Mouse (Mus musculus) cerebellum, adult 8-10 months (tissue): Measurements from ENCODE around the gene Mapk8ip1.
A peak's percentile ranks its signal among the peaks of the same experiment; 100 is the strongest.

Source experiments
- DNase-seq: peaks from one replicate; pipeline ENCODE4 v3.0.0; 2022

The Mapk8ip1 gene

DNA sequence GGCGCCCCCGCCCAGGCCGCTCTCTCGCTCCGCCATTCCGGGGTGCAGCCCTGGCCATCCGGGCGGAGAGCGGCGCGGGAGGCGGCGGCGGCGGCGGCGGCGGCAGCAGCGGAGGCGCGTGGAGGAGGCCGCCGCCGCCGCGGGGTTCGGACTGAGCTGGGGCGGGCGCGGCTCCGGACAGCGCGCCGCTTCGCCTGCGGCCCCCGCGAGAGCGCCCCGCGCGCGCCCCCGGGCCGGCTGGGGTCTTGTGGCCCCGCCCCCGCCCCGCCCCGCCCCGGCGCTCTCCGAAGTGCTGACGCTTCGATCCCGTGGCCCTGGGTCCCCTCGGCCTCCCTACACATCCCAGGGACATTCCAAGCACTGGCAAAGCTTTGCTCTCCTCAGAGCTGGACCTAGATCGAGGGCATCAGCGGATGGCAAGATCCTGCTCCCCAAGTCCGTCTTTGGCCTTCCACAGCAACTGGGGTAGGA lies at the start of gene Mapk8ip1:
Mapk8ip1 (minus strand) TSS at position 173 of the 471 bp plus-strand sequence.
- DNase-seq = no peak

DNA sequence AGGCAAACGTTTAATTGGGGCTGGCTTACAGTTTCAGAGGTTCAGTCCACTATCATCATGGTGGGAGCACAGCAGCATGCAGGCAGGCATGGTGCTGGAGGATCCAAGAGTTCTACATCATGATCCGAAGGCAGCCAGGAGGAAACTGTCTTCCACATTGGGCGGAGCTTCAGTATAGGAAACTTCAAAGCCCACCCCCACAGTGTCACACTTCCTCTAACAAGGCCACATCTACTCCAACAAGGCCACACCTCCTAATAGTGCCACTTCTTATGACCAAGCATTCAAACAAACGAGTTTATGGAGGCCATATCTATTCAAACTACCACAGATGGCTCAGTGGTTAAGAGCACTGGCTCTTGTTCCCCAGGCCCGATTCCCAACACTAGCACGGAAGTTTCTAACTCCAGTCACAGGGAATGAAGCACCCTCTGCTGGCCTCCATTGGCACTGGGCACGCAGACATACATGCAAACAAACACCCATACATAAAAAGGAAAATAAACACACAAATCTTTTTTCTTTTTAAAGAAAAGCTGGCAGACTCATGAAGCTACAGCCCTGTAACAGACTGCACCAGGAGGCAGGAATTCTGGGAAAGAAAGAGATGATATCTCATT lies 46.2 kb upstream of the Mapk8ip1 start:
- DNase-seq = no peak

DNA sequence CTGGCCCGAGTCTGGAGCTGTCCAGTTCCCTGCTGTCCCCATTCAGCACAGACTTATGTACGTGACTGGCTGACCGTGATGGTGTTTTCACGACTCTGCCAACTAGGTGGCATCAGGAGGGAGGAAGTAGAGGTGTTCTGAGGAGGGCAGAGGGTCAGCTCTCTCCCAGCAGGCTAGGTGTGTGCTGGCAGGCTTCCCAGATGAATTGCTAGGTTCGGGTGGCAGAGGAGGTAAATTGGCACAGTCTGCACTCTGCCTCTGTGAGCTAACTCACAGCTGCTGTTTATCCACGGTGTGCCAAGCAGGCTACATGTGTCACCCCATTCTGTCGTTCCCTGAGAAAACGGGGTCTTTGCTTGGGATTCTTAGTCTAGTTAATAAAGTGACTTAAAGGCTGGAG lies 45.6 kb upstream of the Mapk8ip1 start:
- no peak for DNase-seq

DNA sequence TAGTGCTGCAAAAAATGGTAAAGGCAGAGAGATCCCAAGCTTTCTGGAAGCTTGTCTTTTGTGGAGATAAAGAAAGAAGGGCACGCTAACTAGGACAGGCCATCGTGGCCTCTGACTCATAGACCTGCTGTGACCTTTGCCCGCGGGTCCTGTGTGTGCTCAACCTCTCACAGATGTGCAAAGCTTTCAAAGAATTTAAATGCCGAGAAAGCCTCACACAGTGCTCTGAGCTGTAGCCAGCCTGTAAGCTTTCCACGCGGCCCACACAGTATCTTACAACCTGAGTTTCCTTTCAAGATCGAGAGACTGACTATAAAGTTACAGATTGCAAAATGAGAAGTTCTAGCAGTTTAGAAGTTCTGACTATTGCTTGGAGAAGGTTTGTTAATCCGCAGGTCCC lies 44.8 kb upstream of the Mapk8ip1 start:
- no peak for DNase-seq

DNA sequence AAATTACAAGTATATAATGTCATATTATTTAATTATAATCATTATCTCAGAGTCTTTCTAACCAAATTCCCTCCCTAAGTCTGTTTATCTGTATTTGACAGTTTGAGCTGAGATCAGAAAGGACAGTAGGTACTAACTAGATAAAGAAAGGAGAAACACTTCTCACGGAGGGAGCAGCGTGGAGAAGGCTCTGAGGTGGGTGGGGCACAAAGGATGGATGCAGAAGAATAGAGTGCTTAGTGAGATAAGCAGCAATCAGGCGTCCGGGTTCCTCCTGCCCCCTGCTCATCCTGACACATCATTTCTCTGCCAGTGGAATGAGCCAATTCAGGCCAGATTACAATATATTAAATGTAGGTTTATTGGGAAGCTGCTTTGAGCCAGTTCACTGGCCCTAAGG lies 43.3 kb upstream of the Mapk8ip1 start:
- DNase-seq = no peak

DNA sequence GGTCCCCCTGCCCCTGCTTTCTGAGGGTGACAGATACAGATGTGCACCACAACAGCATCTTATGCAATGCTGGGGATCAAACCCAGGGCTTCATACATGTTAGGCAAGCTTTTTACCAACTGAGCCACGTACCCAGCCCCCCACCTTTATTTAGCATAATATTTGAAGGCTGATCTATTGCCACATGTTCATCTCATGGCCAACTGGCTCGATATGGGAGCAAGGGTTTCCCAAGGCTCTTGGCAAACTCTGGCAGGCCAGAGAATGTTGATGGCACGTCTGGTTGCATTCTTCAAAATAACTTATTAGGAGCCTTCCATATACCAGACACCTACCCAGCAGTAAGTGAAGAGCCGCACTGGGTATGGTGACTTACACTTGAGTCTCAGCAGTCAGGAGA lies 42.2 kb upstream of the Mapk8ip1 start:
- no peak for DNase-seq

DNA sequence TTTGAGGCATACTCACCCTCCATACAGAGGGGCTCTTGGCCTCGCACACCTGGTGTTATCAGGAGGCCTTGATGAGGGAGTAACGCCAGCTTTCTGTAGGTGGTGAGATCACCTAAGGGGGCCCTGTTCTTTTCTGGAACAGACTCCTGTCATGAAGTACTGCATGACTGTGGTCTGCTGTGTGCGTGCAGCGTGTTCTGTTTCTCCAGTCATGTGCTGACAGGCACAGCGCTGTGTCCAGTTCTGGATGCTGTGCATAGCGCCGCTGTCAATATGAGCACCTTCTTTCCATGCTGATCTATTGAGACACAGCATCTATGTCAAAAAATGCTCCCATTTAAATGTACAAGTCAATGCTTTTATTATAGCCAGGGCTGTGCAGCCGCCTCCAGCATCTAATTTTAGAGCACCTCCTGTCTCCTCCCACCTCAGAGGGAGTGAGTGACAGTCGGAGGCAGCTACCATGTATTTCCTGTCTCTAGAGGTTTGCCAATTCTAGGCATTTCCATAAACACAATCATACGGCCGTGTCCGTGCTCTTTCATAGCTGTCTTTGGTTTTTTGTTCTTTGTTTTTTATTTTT lies 41.4 kb upstream of the Mapk8ip1 start:
- no peak for DNase-seq

DNA sequence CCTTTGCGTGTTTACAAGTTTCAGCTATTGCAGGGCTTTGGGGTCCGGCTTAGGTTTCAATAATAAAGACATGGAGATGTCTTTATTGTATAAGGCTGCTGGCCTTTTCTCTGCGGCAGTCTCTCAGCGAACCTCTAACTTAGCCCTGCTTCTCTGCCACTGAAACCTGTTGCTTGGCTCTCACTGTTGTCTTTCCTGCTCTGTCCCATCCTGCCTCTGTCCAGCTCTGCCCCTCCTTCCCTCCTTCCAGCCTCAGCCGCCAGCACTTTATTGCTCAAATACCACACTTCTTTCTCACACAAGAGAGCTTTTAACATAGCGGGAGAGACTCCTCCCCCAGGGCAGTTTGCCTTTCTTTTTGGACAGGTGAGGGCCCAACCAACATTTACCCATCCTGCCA lies 39.4 kb upstream of the Mapk8ip1 start:
- DNase-seq = no peak

DNA sequence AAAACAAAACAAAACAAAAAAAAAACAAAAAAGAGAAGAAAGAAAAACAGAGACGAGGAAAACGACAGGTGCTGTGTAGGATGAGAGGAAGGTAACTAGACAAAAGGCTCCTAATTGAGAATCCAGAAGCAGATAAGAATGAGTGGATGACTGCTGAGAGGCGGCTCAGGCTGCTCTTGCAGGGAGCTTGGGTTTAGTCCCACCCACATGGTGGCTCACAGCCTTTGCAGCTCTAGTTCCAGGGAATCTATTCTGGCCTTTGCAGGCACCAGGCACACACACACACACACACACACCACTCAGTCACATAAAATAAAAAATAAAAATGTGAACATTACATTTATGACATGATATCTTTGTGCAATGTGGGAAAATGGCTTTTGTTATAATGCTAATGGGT lies 37.5 kb upstream of the Mapk8ip1 start:
- no peak for DNase-seq

DNA sequence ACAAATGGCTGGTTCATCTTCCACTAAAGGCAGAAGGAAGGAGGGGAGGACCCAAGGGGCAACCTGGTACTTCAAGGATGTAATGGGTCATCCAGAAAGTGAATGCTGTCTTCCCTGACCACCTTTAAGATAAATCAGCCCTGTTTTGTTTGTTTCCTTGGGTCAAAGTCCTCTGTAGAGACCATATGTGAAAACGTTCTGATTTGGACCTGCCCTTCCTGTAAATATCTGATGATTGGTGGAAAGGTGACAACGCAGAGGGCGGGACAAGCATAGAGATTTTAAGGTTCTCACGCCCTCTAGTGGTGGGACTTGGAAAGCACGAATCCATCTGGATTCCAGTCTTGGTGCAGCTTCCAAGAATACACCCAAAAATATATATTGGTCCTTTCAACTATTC lies 36.8 kb upstream of the Mapk8ip1 start:
- peak; percentile 89 for DNase-seq

DNA sequence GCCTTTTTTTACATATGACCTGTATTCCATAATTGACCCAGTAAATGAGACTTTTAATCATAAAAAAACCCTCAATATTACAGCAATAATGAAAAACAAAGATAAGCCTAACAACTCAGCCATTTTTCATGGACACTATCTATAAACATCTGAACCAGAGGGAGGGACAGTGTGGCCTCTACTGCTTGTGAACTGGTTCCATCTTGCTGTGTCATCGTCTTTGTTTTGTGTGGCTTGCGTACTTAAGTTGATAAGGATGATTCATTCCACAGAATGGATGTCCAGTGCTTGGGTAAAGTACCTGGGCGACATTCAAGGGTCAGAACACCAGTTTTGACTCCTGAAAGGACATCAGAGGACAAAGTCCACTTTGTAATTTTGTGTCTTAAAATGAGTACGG lies 36.3 kb upstream of the Mapk8ip1 start:
- no peak for DNase-seq

DNA sequence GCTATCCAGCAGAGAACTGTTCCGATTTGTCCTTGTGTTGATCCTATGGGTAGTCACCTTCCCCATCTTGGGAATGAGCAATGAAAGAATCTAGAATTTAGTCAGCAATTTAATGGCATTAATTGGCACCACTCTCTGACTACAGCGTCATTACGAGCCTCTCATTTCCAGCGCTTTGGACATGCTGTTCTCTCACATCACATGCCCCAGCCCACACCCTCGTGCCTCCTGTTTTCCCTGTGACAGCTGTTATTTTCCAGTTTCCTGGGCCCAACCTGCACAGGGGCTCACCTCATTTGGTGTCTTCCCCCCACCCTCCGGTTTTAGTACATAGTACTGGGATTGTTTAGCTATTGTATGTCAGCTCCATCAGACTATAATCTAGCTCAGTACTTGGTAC lies 34.0 kb upstream of the Mapk8ip1 start:
- no peak for DNase-seq

DNA sequence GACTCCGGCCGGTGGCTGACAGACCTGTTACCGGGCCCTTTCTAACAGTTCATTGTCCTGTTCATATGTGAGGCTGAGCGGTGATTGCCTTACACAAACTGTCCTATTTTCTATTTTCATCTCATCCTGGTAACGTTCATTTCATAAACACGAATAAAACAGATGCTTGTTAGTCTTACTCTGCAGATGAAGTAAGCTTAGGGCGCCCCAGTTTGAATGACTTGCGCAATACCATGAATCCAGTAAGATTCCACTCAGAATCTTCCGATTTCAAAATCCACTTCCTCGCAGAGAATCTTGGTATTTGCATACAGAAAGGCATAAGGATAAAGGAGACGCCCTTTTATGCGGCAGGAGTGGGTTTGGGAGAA lies 33.3 kb upstream of the Mapk8ip1 start:
- no peak for DNase-seq

DNA sequence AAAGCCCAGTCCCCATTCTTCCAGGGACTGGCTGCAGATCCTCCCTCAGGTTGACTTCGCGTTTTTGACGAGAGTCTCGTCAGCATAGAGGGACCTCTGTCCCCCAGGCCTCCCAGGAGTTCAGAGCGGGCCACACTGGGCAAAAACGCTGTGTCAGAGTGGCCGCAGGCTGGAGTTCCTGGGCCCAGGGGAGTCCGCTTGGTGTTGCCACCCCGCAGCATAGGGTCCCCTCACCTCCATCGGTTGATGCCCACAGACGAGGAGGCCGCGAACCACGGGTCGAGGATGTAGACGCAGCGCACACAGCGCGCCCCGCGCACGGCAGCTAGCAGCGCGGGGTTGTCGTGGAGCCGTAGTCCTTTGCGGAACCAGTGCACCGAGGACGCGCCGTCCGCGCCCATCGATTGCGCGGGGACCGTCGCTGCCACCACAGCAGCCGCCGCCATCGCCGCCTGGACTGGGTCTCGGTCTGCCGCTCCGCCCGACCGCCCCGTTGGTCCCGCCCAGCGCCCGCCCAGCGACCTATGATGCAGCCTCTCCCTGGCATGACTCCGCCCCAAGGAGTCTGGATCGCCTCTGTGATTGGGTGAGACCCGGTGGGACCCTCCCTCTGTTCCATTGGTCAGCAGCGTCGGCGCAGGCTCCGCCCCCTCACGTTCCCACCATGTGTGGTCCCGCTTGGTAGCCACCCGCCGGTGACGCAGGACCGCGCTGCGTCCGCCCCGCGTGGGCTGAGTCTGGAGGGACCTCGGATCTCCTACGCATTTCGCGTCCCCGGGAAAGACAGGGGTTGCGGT lies 32.7 kb upstream of the Mapk8ip1 start, which contains the start of gene Cry2:
Cry2 (minus strand) TSS at position 466 of the 797 bp plus-strand sequence.
- DNase-seq = peak; percentile 99

DNA sequence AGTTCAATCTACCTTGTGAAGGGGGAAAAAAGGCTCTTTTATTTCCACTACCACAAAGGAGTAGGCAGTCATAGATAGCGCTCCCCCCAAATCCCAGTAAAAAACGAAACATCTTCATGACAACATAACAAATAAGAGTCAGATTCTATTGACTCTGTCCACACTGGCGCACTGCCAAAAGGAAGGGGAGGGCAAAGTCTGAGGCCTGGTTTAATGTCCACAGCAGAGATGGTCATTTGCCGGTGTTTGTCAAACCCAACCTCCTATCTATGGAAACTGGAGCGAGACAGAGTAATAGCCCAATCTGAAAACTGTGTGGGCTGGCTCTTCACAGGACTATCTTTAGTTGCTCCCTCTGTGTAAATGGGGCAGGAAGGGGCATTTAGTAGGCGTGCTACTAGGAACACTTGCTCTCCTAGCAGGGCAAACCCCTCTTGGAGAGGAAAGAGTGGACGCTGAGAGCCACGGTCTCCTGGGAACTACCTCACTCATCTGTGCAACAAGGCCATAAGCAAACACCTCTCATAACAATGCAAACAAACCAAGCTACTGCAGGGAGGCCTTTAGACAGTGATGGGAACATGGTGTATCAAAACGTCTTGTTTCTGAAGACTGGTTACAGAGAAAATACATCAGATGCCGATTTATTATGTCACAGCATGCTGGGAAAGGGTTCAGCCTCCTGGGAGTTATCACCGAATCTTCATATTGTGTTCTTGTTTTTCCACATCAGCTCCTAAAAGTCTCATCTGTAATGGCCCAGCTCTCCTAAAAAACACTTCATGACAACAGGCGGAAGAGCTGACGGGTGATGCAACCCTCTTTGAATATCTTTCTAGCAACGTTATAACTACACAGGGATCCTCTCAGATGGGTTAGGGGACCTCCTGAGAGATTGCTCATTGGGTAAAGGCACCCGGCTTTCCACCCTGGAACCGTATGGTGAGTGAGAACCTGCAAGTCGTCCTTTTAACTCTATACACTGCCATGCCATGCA lies 31.5 kb upstream of the Mapk8ip1 start:
- DNase-seq = peak; percentile 66

DNA sequence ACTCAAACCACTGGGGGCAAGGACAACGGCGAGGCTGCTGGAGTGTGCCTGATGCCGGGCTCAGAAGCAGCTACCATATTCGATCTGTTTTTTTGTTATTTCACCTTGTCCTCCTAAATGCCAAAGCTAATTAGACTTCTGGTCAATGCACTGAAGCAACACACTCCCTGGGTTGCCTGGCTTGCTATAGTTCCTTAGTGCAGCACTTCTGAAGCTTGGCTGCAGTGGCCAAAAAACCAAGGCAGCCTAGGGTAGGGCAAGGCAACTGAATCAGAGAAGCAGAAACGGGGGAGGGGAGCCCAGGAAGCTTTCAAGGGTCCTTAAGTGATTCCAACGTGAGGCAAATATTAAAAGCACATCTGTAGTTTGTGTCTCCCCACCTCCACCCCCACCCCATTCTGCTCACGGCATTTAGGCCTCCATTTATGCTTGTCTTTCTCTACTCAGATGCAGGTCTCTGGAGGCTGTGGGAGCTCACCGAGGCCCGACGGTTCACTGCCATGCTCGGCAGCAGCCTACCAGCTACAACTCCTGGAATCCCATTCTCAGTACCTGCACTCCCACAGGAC lies 30.6 kb upstream of the Mapk8ip1 start:
- DNase-seq = no peak

DNA sequence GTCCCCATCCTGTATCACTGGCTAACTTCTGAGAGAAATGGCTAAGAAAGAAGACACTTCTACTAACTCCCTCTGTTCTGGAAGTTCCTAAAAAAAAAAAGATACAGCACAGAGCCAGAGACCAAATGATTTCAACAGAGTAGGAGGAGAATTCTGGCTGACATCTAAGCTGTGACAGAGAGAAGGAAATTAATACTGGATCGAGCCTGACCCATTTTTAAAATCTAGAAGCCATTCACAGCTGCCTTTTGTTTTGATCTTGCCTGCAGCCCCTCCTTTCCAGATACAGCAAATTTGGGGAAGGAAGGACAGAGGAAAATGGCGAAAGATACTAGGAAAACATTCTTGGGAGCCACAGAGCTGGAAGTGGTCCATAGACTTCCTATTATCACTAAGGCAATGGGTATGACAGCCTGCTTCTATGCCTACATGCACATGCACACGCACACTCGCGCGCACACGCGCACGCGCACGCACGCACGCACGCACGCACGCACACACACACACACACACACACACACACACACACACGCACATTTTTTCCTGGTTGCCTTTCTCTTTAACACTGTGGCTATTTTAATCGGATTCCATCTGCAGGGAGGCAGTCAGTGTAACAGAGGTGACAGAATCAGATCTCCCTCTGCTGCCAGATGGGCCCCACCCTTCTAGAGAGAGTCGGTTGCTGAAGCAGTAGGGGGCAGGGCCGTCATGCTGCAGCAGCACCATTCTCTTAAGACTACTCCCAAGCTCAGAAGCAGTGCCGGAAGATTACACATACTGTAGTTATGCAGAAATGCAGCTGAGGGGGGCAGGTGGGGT lies 29.9 kb upstream of the Mapk8ip1 start:
- DNase-seq = peak; percentile 63

DNA sequence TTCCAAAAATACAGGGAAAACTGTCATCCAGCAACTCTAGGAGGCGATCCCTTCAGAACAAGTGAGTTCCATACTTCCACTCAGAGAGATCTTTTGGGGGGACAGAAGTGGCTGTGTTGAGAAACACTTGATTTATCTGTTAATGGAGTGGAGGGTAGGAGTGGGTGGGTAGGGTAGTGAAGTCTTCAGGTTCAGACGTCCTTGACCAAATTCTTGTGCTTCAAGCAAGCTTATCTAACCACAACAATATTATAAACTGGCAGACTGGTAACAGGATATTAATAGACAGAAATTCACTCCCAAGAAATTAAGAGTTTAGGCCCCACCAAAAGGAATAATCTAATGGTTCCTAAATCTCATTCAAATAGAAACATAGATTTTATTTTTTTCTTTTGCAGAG lies 29.0 kb upstream of the Mapk8ip1 start:
- no peak for DNase-seq

DNA sequence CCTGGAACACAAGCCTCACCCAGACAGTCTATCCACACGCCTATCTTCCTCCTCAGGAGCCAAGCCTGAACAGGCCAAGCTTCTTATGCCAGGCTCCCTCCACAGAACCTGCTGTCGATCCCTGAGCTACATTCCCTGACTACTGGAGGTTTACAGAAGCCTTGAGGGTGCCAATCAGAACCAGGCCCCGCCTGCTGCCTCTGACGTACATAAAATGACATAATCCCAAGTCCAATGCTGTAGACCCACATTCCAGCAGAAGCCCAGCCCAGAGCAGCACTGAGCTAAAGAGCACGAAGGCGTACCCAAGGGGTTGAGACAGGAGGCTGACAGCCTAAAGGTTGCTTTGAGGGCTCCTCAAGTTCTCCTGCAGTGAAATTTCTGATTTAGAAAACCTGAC lies 26.8 kb upstream of the Mapk8ip1 start:
- peak; percentile 85 for DNase-seq

DNA sequence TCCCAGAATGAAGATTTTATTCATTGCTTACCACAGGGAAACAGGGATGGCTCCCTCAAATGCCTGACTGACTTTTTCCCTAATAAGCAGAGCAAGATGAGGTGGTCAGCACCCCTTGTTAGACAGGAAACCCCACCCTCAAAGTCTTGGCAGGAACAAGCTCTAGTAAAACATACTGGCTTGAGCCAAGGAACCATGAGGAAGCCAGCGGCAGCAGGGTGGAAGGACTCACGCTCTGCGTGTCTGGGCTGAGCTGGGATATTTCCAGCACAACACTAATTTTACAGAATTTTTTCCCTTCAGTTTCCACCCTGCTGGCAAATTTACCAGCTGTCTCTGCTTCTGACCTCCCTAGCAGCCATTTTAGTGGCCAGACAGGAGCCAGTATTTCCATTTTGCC lies 25.4 kb upstream of the Mapk8ip1 start:
- DNase-seq = no peak

DNA sequence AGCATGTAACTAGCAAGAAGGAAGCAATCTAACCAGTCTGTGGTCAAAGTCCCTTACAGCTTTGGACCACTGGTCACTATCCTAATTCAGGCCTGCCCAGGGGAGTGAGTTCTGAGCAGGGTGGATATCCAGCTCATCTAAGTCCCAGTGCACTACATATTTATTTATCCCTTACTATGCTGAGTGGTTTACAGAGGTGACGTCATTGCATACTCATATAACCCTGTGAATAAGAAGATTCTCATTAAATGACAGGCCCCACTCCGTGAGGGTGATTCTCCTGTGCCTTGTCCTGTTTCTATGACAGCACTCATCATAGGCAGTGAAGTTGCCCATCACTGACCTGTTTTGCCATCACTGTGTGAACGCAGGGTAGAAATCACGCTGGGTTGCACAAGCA lies 24.3 kb upstream of the Mapk8ip1 start:
- DNase-seq = no peak
